ENCODE assay signal across 19 mouse cellular contexts in the genomic region with DNA sequence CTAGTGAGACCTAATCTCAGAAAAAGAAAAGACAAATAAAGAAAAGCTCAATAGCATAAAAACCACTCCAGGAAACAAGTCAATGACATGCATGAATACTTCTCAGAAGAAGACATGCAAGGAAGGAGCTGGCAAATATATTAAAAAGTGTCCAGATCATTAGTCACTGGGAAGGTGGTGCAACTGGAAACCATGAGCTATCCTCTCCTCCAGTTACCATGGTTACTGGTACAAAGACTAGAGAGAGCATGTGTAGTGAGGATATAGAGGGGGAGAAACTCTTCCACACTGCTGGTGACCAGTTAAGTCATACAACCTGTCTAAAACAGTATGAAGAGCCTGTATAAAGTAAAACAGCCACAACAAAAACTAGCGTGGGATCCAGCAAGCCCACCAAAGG.
"Had no signal": no experiment of that assay in that cellular context is flagged by ENCODE, and none has a peak within 500 bp of the region (broad histone marks: within the 10 kb centered on the region; RNA-seq: fewer than 3 reads in every experiment).

No protein-coding gene starts in this region.

- H3K9ac ChIP-seq: lung, embryonic 14.5 days; midbrain, embryonic 12.5 days; neural tube, embryonic 13.5 days; neural tube, embryonic 15.5 days had no signal

- ATAC-seq: midbrain, embryonic 16.5 days had no signal

- DNase-seq: lung, adult 18-20 months; lung, embryonic 14.5 days; lung, postnatal 10 days; lung, postnatal 4 days; midbrain, embryonic 14.5 days; retina, postnatal 1 day; right cerebral cortex, adult 18-20 months; right cerebral cortex, postnatal 25 days; right cerebral cortex, postnatal 4 days; spleen, adult 18-20 months; thymus, adult 18-20 months; thymus, postnatal 14 days; thymus, postnatal 36 days had no signal

- H3K9me3 ChIP-seq: midbrain, embryonic 12.5 days; neural tube, embryonic 13.5 days; neural tube, embryonic 15.5 days had no signal

- H3K4me1 ChIP-seq: midbrain, embryonic 12.5 days; neural tube, embryonic 13.5 days; neural tube, embryonic 15.5 days had no signal

- H3K27me3 ChIP-seq: neural tube, embryonic 13.5 days; neural tube, embryonic 15.5 days had no signal

- H3K27ac ChIP-seq: midbrain, embryonic 10.5 days; midbrain, embryonic 12.5 days; neural tube, embryonic 13.5 days; neural tube, embryonic 15.5 days had no signal

- H3K4me3 ChIP-seq: midbrain, embryonic 10.5 days; midbrain, embryonic 12.5 days; myocyte; neural tube, embryonic 13.5 days; neural tube, embryonic 15.5 days had no signal

- H3K4me2 ChIP-seq: lung, embryonic 14.5 days; midbrain, embryonic 12.5 days; neural tube, embryonic 13.5 days; neural tube, embryonic 15.5 days had no signal

- H3K36me3 ChIP-seq: midbrain, embryonic 12.5 days; neural tube, embryonic 13.5 days; neural tube, embryonic 15.5 days had no signal
